Mouse (Mus musculus) spleen, adult 18-20 months (tissue): Measurements from ENCODE around the gene Blnk.

Experiments
- DNase-seq, 2 experiments: peaks; one replicate each; pipeline ENCODE4 v3.0.0; 2022; ENCODE audit warnings: mixed read lengths in 2 of 2

Blnk gene

DNA sequence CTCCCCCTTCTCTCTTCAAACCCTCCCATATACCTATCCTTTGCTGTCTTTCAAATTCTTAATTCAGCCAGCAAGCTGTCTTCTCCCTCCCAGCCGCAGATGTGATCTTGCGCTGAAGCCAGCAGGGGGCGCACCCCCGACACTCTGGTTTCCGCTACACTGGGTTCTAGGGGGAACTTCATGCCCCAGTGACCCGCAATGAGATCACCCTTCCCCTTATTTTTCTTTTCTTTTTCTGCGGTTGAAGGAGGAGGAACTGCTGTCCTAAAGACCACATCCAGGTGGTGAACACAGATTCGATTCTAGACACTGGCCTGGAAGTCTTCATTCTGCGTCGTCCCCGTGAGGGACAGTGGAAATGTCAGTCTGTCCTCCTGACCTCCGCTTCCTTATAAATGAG is 31.3 kb downstream of the Blnk start:
- peak; percentile 82 to 87 for DNase-seq

DNA sequence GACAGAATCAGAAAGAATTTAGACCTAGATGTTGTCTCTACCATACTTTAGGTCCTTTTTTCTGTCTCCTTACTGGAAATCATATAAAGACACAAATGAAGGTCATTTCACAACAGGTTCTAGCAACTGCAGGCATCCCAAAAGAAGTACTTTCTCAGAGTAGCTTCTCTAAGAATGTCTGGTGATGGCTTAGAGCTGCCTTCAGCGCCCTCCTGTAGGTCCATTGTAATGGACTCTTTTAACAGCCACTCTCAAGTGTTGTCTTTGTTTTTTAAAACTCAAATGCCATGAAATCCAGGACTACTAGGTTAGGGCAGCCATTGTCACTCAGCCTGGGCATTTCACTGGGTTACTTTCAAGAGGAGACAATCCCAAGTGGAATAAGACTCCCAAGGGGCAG is 35.4 kb downstream of the Blnk start:
- DNase-seq = no peak

DNA sequence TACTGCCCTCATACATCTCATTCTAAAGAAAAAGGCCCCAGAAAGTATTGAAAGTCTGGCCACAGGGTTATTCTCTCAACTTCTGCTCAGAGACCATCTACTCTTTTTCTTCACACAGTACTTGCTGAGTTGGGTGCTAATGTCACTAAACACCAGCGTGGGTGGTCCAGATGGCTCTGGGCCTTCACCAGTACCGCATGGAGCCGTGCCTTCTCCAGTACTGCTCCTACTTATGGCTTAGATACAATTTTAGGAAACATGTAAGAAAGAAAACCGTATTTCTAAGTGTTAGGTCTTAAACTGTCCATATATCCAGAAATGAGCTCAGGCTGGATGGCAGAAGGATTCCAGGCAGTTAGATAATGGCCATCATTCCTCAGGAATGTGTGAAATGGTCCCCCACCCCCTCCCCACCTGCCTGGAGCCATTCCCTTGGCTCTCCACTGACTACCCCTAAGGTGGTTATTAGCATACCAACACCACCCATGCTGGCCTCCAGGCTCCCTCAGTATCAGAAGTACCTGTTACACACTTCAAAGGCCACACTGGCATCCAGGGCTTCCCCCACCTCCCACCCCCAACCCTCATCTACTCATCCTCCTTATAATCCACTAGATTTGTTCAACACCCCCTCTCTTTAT is 47.3 kb downstream of the Blnk start:
- DNase-seq = no peak

DNA sequence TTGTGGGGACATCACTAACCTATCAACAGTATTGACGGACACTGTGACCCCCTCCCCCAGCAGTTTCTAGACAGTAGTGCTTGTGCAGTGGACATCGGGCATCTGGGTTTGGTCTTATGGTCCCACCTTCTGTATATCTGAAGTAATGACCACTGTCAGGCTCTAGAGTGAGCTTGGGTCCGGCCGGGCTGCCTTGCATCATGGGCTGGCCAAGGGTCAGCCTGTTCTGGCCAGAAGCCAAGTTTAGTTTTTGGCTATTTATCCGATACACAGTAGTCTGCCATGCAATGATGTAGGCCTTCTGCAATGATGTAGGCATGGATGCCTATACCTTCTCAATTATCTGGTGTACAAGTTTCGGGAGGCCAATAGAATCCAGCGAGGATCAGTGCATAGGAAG is 50.8 kb downstream of the Blnk start:
- no peak for DNase-seq

DNA sequence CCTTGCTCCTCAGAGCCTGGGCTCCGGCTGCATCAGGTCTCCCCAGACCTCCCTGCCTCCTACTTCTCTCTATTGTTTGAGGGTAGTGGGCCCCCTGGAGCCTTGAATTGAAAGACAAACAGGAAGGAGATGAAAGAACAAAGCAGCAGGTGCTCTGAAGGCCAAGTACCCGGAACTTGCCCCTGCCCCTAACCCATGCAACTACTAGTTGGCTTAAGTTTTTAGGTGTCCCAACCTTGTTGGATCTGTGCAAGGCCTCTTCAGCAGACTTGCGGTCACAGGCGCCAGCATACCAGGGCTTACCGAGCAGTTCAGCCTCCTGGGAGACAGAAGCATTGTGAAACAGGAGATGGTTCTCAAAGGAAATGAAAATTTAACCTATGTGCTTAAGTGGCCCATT is 58.3 kb downstream of the Blnk start:
- DNase-seq = no peak

DNA sequence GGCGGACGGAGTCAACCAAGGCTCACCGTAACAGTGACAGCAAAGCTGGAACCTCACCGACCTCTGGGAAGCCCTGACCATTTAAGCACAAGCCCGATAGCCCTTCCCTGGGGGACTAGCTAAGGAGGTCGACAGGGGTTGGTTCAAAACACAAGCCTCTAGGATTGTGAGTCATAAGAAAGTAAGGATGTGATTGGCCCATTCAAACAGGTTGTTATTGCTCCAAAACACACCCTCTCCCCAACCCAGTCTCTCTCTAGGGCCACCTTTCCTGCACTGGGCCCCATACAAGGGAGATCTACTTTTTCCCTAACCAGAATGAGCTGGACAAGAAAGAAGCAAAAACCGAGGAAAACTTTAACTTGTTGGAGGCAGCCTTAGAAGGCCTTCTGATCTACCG is 59.0 kb downstream of the Blnk start:
- no peak for DNase-seq

DNA sequence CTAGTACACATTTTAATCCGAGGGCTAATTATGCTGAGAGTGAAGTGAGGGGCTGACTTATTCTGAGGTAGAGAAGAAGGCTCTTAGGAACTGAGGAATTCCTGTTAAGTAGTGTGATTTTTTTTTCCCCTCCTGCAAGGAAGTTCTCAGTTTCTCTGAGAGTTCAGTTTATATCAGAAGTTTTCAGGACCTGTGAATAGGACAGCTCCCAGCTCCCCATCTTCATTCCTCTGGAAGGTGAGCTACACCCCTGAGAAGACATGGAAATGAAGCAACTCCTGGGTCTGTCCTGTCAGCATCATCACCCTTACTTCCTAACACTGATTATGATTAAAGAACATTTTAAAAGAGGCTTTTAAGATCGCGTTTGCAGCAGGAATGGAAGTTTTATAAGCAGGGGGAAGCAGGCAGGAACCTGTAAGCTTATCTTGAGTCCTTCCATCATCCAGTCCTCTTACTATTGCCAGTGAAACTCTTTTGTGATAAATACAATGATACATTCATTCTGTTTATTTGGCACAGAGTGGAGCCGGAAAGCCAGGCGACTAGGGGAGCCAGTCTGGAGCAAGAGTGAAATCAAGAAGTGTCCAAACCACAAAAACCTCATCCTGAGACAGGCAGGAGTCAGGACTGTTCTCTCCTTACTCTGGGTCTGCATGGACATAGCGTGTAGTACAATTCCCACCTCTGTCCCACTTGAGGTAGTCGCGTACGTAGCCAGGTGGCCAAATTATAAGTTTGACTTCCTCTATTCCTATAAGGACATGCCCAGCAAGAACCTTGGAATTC is 62.6 kb downstream of the Blnk start:
- no peak for DNase-seq

DNA sequence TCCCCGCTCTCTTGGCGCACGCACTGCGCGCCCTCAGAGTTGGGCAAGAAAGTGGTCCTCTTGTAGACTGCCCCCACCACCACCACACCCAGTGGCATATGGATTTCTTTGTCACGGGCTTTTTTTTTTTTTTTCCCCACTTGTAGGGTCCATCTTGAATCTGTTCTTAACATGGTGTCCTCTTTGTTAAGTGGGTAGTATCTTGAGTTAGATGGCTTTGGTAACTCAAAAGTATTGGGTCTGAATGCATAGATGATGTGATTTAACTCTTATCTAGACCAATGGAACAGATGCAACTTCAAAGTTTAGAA is 99.0 kb downstream of the Blnk start:
- no peak for DNase-seq

DNA sequence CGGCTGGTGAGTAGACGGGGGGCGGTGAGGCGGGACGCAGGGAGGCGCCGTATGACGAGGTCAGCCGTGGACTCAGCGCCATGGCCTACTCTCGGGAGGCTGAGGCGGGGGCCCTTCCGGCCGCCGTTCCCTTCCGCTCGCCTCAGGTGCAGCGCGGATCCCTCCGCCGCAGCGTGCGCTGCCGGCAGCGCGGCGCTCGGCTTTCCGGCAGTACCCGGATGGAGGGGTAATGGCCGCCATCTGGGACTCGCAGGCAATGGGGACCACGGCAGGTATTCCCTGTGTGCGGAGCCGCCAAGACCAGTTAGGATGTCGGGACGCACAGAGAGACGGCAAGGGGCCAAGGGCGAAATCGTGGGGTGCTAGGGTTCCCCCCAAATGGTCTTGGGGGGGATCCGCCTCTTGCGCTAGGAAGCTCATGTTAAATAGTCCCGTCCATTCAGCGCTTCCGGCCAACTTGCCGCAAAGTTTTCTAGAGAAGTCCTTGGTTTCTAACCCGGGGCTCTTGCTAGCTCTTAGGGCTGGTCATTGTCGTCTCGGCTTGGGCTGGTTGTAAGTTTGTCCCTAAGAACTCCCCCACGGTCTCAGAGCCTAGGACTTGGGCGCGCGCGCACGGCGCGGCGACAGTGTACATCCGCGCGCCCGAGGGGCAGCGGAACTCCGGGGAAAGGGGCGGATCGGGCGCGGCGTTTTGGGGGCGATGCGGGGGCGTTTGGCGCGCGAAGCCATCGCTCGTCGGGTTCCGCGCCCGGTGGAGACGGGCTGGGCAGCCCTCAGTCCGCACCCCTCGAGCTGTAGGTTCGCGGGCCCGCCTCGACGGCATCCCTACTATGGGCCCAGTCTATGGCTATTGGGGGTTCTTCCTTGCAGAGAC is 99.6 kb downstream of the Blnk start, which contains the start of gene Zfp518a:
TSS of gene Zfp518a (plus strand) at position 187 of the 874 bp plus-strand sequence.
- peak; percentile 78 to 85 for DNase-seq

DNA sequence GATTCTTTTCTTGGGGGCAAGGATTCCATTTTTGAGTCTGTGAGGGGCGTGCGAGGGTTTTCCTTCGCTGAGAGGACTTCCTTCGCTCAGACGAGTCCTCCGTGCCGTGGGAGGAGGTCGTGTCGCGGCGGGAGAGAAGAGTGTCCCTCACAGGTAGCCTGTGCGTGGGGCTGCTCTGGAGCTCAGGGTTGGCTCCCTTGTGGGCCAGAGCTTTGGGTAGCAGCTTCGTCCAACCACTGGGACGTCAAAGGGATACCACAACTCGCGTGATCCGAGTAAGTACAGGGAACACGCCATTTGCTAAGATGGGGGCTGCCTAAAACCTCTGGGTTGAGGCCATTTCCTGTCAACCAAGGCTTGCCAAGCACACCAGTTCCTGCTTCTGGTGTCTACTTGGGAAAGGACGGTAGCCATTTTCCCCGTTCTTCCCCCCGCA is 100.2 kb downstream of the Blnk start:
- DNase-seq = no peak

DNA sequence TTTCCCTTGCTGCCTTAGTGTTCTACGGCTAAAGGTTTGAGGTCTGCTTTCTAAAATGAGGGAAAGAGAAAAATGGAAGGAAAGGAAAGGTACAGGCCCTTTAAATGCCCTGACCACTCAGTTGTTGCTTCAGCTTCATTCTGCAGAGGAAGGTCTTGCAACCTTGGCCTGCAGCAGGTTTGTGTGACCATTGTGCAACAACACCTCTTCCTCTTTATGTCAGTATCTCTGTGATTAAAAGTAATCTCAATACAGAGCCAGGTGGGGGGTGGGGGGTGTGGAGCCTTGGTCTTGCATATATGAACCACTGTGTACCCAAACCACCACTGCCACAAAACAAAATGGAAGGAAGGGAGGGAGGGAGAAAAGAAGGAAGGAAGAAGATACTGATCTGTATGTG is 105.4 kb downstream of the Blnk start:
- no peak for DNase-seq

DNA sequence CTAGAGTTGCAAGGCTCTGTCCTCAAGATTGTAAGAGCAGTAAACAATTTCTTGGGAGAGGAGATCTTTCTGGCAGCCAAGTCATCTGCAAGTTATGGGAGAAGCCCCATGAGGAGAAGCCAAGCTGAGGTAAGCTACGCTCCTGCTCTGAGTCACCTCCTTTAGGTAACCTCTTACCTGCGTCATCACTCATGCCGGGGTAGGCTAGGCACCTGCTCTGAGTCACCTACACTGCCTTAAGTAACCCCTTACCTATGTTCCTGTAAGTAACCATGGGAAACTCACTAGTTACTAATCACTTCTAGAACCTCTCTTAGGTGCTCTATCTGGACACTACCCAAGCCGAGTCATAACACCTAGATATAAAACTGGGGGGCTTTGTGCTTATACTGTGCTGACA is 112.6 kb downstream of the Blnk start:
- DNase-seq = no peak
